Mouse (Mus musculus): ENCODE measurements at regions not wholly inside any gene's neighbourhood (a gene's known extent, or its start where the extent isn't known, plus 50 kb on each side); places are given as distances from the start of the nearest gene placed in this dataset.
"Not testable (repeated sequence)": the region's sequence is repeated elsewhere in the genome, so short reads cannot be mapped to it uniquely, and the experiment has no call there.

- no peak for DNase-seq (ENCODE audit: low spot score in 2 of 2)
Observed at GRCm38 (mm10) chr2:100918122-100918521, 706.4 kb upstream of the Rag2 start.

GRCm38 (mm10) chr2:100919537-100920212 lies 704.8 kb upstream of the Rag2 start:
- no peak for DNase-seq (ENCODE audit: low spot score in 2 of 2)

- DNase-seq (ENCODE audit: low spot score in 2 of 2), result not testable (repeated sequence)
Observed at GRCm38 (mm10) chr2:100948632-100949031, 675.9 kb upstream of the Rag2 start.

GRCm38 (mm10) chr2:100959412-100959811 lies 665.1 kb upstream of the Rag2 start:
- DNase-seq (ENCODE audit: low spot score in 2 of 2), result no peak

- DNase-seq (ENCODE audit: low spot score in 2 of 2), result no peak
Observed at GRCm38 (mm10) chr2:100964584-100964983, 659.9 kb upstream of the Rag2 start.

GRCm38 (mm10) chr2:100977202-100977601 lies 647.3 kb upstream of the Rag2 start:
- DNase-seq (ENCODE audit: low spot score in 2 of 2), result no peak

- no peak for DNase-seq (ENCODE audit: low spot score in 2 of 2)
Observed at GRCm38 (mm10) chr2:100982362-100982761, 642.2 kb upstream of the Rag2 start.

GRCm38 (mm10) chr2:101015353-101015752 lies 609.2 kb upstream of the Rag2 start:
- no peak for DNase-seq (ENCODE audit: low spot score in 2 of 2)

GRCm38 (mm10) chr2:101019384-101019783 lies 605.1 kb upstream of the Rag2 start:
- DNase-seq (ENCODE audit: low spot score in 2 of 2), result no peak

- no peak for DNase-seq (ENCODE audit: low spot score in 2 of 2)
Observed at GRCm38 (mm10) chr2:101021515-101021914, 603.0 kb upstream of the Rag2 start.

- no peak for DNase-seq (ENCODE audit: low spot score in 2 of 2)
Observed at GRCm38 (mm10) chr2:101043050-101043449, 581.5 kb upstream of the Rag2 start.

GRCm38 (mm10) chr2:101062939-101063338 lies 561.6 kb upstream of the Rag2 start:
- no peak for DNase-seq (ENCODE audit: low spot score in 2 of 2)

- no peak for DNase-seq (ENCODE audit: low spot score in 2 of 2)
Observed at GRCm38 (mm10) chr2:101074990-101075389, 549.5 kb upstream of the Rag2 start.

GRCm38 (mm10) chr2:101080231-101080630 lies 544.3 kb upstream of the Rag2 start:
- no peak for DNase-seq (ENCODE audit: low spot score in 2 of 2)

GRCm38 (mm10) chr2:101083813-101084212 lies 540.7 kb upstream of the Rag2 start:
- DNase-seq (ENCODE audit: low spot score in 2 of 2), result no peak

- DNase-seq (ENCODE audit: low spot score in 2 of 2), result no peak
Observed at GRCm38 (mm10) chr2:101084648-101085047, 539.9 kb upstream of the Rag2 start.

GRCm38 (mm10) chr2:101107183-101107872 lies 517.2 kb upstream of the Rag2 start:
- DNase-seq (ENCODE audit: low spot score in 2 of 2), result no peak

- DNase-seq (ENCODE audit: low spot score in 2 of 2), result no peak
Observed at GRCm38 (mm10) chr2:101136867-101137266, 487.7 kb upstream of the Rag2 start.

- no peak for DNase-seq (ENCODE audit: low spot score in 2 of 2)
Observed at GRCm38 (mm10) chr2:101139931-101140330, 484.6 kb upstream of the Rag2 start.

- DNase-seq (ENCODE audit: low spot score in 2 of 2), result no peak
Observed at GRCm38 (mm10) chr2:101156755-101157271, 467.7 kb upstream of the Rag2 start.

- no peak for DNase-seq (ENCODE audit: low spot score in 2 of 2)
Observed at GRCm38 (mm10) chr2:101159276-101159675, 465.2 kb upstream of the Rag2 start.

GRCm38 (mm10) chr2:101165942-101166341 lies 458.6 kb upstream of the Rag2 start:
- no peak for DNase-seq (ENCODE audit: low spot score in 2 of 2)

GRCm38 (mm10) chr2:101172806-101173205 lies 451.7 kb upstream of the Rag2 start:
- DNase-seq (ENCODE audit: low spot score in 2 of 2), result no peak

Data from urinary bladder, adult 18-20 months (tissue).